Mouse (Mus musculus): ENCODE measurements around the gene Dlg3. TPM values are rescaled to one million over a fixed set of nuclear protein-coding genes. Genes with fewer than 3 reads are reported as not detected.

The Dlg3 gene
- polyA plus RNA-seq, 1 experiment from 2014 or later: 4.0 TPM

- no peaks in the 10 kb centered on the region for H3K9me3 ChIP-seq
- H3K9ac ChIP-seq: no peak overlapping the region
- H3K4me3 ChIP-seq: no peak overlapping the region
- no peak for ATAC-seq (ENCODE audit: borderline replicate concordance, extremely low read depth, low FRiP score, low TSS enrichment)
- no peak overlapping the region for H3K4me2 ChIP-seq
- H3K27ac ChIP-seq: no peak overlapping the region
- WGBS: 72% methylated on average over 7 of the region's 7 CpGs
- peaks cover 8% of the 10 kb centered on the region; the same call in 1 of the 2 replicates for H3K4me1 ChIP-seq
- H3K36me3 ChIP-seq: no peaks in the 10 kb centered on the region
- H3K27me3 ChIP-seq: 0 out of 2 replicates have a peak, but pooled peaks cover 4% of the 10 kb centered on the region
Measured at GRCm38 (mm10) chrX:100797851-100798527, 30.5 kb downstream of the Dlg3 start.

- ATAC-seq (ENCODE audit: borderline replicate concordance, extremely low read depth, low FRiP score, low TSS enrichment): no peak
- H3K4me3 ChIP-seq: no peak overlapping the region
- H3K9ac ChIP-seq: no peak overlapping the region
- 0 out of 2 replicates have a peak, but pooled peaks cover 4% of the 10 kb centered on the region for H3K27me3 ChIP-seq
- H3K27ac ChIP-seq: no peak overlapping the region
- peaks cover 8% of the 10 kb centered on the region; the same call in 1 of the 2 replicates for H3K4me1 ChIP-seq
- no peak overlapping the region for H3K4me2 ChIP-seq
- 30% methylated on average over 2 of the region's 2 CpGs for WGBS
- H3K36me3 ChIP-seq: no peaks in the 10 kb centered on the region
- no peaks in the 10 kb centered on the region for H3K9me3 ChIP-seq
Measured at GRCm38 (mm10) chrX:100800643-100801042, 33.1 kb downstream of the Dlg3 start.

- Histone ChIP-seq H3K9ac (no peak overlapping the region), H3K4me2 (no peak overlapping the region), H3K27ac (peak overlapping the region; percentile 63; the same call in 1 of the 2 replicates), H3K4me1 (peaks cover 8% of the 10 kb centered on the region; the same call in 1 of the 2 replicates), H3K4me3 (no peak overlapping the region), H3K9me3 (no peaks in the 10 kb centered on the region), H3K27me3 (0 out of 2 replicates have a peak, but pooled peaks cover 4% of the 10 kb centered on the region), H3K36me3 (no peaks in the 10 kb centered on the region)
- 51% methylated on average over 6 of the region's 6 CpGs for WGBS
- peak; percentile 19; the same call in 1 of the 2 replicates for ATAC-seq (ENCODE audit: borderline replicate concordance, extremely low read depth, low FRiP score, low TSS enrichment)
Measured at GRCm38 (mm10) chrX:100802034-100802433, 34.5 kb downstream of the Dlg3 start.

DNA sequence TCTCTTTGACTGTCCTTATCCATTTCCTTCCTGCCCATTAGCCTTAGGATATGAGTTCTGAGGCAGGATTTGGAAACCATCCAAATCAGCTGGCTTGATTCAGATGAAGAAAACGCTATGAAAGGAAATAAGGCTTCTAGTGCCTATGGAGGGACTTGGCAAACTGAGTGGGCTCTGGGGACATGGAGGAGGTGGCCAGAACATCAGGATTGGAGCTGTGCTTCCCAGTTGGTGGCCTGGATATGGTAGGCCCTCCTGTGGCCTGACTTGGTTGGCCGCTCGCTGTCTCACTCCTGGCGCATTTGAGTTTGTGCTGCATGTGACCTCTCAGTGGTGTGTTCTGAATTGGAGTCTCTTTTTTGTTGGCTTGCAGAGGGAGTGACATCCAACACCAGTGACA, 43.6 kb downstream of the Dlg3 start:
- Histone ChIP-seq H3K4me1 (no peaks in the 10 kb centered on the region), H3K9ac (no peak overlapping the region), H3K27me3 (no peaks in the 10 kb centered on the region), H3K27ac (no peak overlapping the region), H3K36me3 (peaks cover 3% of the 10 kb centered on the region; the same call in 1 of the 2 replicates), H3K4me3 (no peak overlapping the region), H3K9me3 (no peaks in the 10 kb centered on the region), H3K4me2 (no peak overlapping the region)
- no peak for ATAC-seq (ENCODE audit: borderline replicate concordance, extremely low read depth, low FRiP score, low TSS enrichment)
- 59% methylated on average over 4 of the region's 4 CpGs for WGBS

- no peaks in the 10 kb centered on the region for H3K27me3 ChIP-seq
- no peak overlapping the region for H3K4me3 ChIP-seq
- no peaks in the 10 kb centered on the region for H3K4me1 ChIP-seq
- ATAC-seq (ENCODE audit: borderline replicate concordance, extremely low read depth, low FRiP score, low TSS enrichment): no peak
- H3K27ac ChIP-seq: no peak overlapping the region
- 85% methylated on average over 8 of the region's 8 CpGs for WGBS
- no peak overlapping the region for H3K4me2 ChIP-seq
- peaks cover 3% of the 10 kb centered on the region; the same call in 1 of the 2 replicates for H3K36me3 ChIP-seq
- H3K9ac ChIP-seq: no peak overlapping the region
- H3K9me3 ChIP-seq: no peaks in the 10 kb centered on the region
Measured at GRCm38 (mm10) chrX:100814139-100814538, 46.6 kb downstream of the Dlg3 start.

GRCm38 (mm10) chrX:100815766-100816165, 48.2 kb downstream of the Dlg3 start:
- H3K27me3 ChIP-seq: no peaks in the 10 kb centered on the region
- H3K4me3 ChIP-seq: no peak overlapping the region
- 73% methylated on average over 7 of the region's 7 CpGs for WGBS
- H3K4me1 ChIP-seq: no peaks in the 10 kb centered on the region
- no peak overlapping the region for H3K4me2 ChIP-seq
- H3K36me3 ChIP-seq: peaks cover 3% of the 10 kb centered on the region; the same call in 1 of the 2 replicates
- ATAC-seq (ENCODE audit: borderline replicate concordance, extremely low read depth, low FRiP score, low TSS enrichment): no peak
- H3K9ac ChIP-seq: no peak overlapping the region
- no peaks in the 10 kb centered on the region for H3K9me3 ChIP-seq
- H3K27ac ChIP-seq: no peak overlapping the region

DNA sequence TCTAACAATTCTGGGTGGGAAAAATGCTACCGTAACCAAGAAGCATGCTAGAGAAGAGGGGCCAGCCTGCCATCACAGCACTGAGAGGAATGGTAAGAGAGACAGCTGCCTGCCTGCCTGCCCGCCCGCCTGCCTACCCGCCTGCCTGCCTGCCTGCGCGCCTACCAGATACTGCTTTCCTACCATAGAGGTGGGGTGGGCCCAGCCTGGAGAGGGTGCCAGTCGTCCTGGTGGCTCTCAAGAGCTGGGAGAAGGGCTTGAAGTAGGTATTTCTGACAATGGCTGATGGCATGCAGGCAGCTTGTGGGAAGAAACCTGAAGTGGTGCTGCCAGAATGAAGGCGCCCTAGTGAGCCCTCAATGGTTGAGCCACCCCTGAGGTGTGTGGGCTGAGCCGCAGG, 51.2 kb downstream of the Dlg3 start:
- Histone ChIP-seq H3K9ac (no peak overlapping the region), H3K9me3 (no peaks in the 10 kb centered on the region), H3K4me2 (no peak overlapping the region), H3K27me3 (no peaks in the 10 kb centered on the region), H3K4me1 (no peaks in the 10 kb centered on the region), H3K4me3 (no peak overlapping the region), H3K27ac (no peak overlapping the region), H3K36me3 (peaks cover 3% of the 10 kb centered on the region; the same call in 1 of the 2 replicates)
- 0 out of 2 replicates have a peak, but pooled peaks have one; percentile 31 for ATAC-seq (ENCODE audit: borderline replicate concordance, extremely low read depth, low FRiP score, low TSS enrichment)
- WGBS: 83% methylated on average over 9 of the region's 9 CpGs

- H3K27ac ChIP-seq: no peak overlapping the region
- no peak for ATAC-seq (ENCODE audit: borderline replicate concordance, extremely low read depth, low FRiP score, low TSS enrichment)
- H3K4me2 ChIP-seq: no peak overlapping the region
- no peak overlapping the region for H3K4me3 ChIP-seq
- H3K9ac ChIP-seq: no peak overlapping the region
- no peaks in the 10 kb centered on the region for H3K27me3 ChIP-seq
- no peaks in the 10 kb centered on the region for H3K36me3 ChIP-seq
- H3K4me1 ChIP-seq: no peaks in the 10 kb centered on the region
- WGBS: 83% methylated on average over 1 of the region's 1 CpGs
- no peaks in the 10 kb centered on the region for H3K9me3 ChIP-seq
Measured at GRCm38 (mm10) chrX:100821149-100821548, 53.6 kb downstream of the Dlg3 start.

DNA sequence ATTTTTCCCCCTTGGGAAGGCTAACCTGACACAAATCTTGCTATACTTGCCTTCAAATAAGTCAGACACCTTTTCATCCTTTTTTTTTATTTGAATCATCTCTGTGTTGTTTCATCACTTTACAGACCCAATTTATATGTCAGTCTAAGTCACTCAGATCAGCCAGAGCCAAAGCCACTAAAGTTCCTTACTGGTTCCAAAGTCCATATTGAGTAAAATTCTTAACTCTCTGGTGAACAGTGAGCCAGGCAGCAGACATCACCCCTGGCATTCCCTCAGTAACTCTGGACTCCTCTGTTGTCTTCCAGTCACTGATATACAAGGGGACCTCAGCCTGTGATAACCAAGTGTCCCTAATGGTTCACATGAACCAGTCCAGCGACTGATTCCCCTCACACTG, 58.0 kb downstream of the Dlg3 start:
- H3K9ac ChIP-seq: no peak overlapping the region
- no peak overlapping the region for H3K4me3 ChIP-seq
- no peak overlapping the region for H3K4me2 ChIP-seq
- no peak overlapping the region for H3K27ac ChIP-seq
- no peaks in the 10 kb centered on the region for H3K4me1 ChIP-seq
- 78% methylated on average over 1 of the region's 1 CpGs for WGBS
- H3K27me3 ChIP-seq: no peaks in the 10 kb centered on the region
- no peak for ATAC-seq (ENCODE audit: borderline replicate concordance, extremely low read depth, low FRiP score, low TSS enrichment)
- H3K36me3 ChIP-seq: no peaks in the 10 kb centered on the region
- H3K9me3 ChIP-seq: no peaks in the 10 kb centered on the region

DNA sequence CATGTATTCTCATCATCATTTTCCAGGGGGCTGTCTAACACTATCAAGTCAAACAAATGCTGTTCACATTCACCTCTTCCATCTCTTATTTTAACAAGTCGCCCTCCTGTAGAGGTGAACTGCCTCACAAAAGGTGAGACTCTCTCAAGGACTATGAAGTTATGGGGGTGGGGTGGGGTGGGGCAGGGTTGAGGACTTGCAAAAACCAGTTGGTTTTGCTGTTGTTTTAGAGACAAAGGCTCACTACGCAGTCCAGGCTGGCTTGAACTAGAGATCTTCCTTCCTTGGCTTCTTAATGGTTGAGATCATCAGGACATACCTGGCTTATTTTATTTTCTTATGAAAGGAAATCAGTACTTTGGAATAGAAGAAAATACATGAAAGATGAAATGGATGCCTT, 65.3 kb downstream of the Dlg3 start:
- H3K4me2 ChIP-seq: no peak overlapping the region
- no peak overlapping the region for H3K4me3 ChIP-seq
- H3K9me3 ChIP-seq: no peaks in the 10 kb centered on the region
- no peaks in the 10 kb centered on the region for H3K36me3 ChIP-seq
- H3K27ac ChIP-seq: no peak overlapping the region
- H3K27me3 ChIP-seq: no peaks in the 10 kb centered on the region; the same call in none of the 2 replicates
- no peak for ATAC-seq (ENCODE audit: borderline replicate concordance, extremely low read depth, low FRiP score, low TSS enrichment)
- no peaks in the 10 kb centered on the region for H3K4me1 ChIP-seq
- 75% methylated on average over 2 of the region's 2 CpGs for WGBS
- H3K9ac ChIP-seq: no peak overlapping the region

DNA sequence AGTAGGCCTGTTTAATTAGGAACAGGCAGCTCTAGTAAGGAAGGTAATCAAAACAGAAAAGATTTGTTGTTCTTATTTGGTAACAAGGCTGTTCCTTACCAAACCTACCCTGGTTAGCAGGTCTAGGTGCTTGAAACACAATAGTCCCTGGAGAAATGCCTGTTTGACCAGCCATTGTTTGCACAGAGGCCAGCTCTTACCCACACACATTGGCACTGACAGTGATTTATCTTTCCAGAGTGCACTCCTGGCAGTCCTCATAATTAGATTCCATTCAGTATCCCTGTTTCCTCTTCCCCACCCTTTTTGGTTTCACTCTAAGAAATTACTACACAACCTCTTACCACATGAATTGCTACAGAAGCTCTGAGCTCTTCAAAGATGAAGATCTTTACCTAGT, 71.7 kb downstream of the Dlg3 start:
- H3K36me3 ChIP-seq: no peaks in the 10 kb centered on the region
- no peaks in the 10 kb centered on the region; the same call in 1 of the 2 replicates for H3K27me3 ChIP-seq
- H3K4me3 ChIP-seq: no peak overlapping the region
- no peak overlapping the region for H3K4me2 ChIP-seq
- no peak overlapping the region for H3K27ac ChIP-seq
- ATAC-seq (ENCODE audit: borderline replicate concordance, extremely low read depth, low FRiP score, low TSS enrichment): no peak
- H3K9me3 ChIP-seq: no peaks in the 10 kb centered on the region
- no peak overlapping the region for H3K9ac ChIP-seq
- no peaks in the 10 kb centered on the region for H3K4me1 ChIP-seq
